In genomic region chrX:12587192-12587957, GRCm38 (mm10) we compare ENCODE assay signal across 8 mouse cellular contexts. TPM values are rescaled to one million over a fixed set of nuclear protein-coding genes. Genes with fewer than 3 reads are reported as not detected.
DNase-seq lines count a peak whose midpoint lies in the region; ATAC-seq and TF ChIP-seq lines count a peak whose summit lies in the region.

Atp6ap2 (plus strand) TSS chrX:12587801.

- no peaks in the 10 kb centered on the region; the same call in 1 of the 2 replicates for H3K9me3 ChIP-seq in heart, embryonic 12.5 days (replicated peaks)
- no peaks in the 10 kb centered on the region for H3K9me3 ChIP-seq in kidney, postnatal 0 days (replicated peaks; ENCODE audit: low read length)
- no peaks in the 10 kb centered on the region for H3K9me3 ChIP-seq in liver, embryonic 11.5 days (ENCODE audit: control insufficient read depth, low read length)
- no peaks in the 10 kb centered on the region for H3K9me3 ChIP-seq in stomach, embryonic 14.5 days (ENCODE audit: control insufficient read depth, low read depth, low read length)

- peak; percentile 96 for DNase-seq in CD4-positive helper T cell, adult 2 months (ENCODE audit: low read depth, low spot score)
- peak; percentile 91 for DNase-seq in brain, embryonic 18.5 days (ENCODE audit: low read depth, low spot score)
- DNase-seq in kidney, postnatal 0 days (ENCODE audit: low spot score): peak; percentile 96
- DNase-seq in liver, embryonic 11.5 days (ENCODE audit: low spot score): peak; percentile 78
- peak; percentile 96 for DNase-seq in naive thymus-derived CD4-positive, alpha-beta T cell, adult 2 months (ENCODE audit: low read depth)

- peaks cover 5% of the 10 kb centered on the region; the same call in 1 of the 2 replicates for H3K4me1 ChIP-seq in heart, embryonic 12.5 days (replicated peaks)
- no peaks in the 10 kb centered on the region for H3K4me1 ChIP-seq in kidney, postnatal 0 days (replicated peaks; ENCODE audit: insufficient read depth, low read length)
- no peaks in the 10 kb centered on the region; the same call in 1 of the 2 replicates for H3K4me1 ChIP-seq in liver, embryonic 11.5 days (replicated peaks; ENCODE audit: control insufficient read depth, insufficient read depth, low read length)
- H3K4me1 ChIP-seq in stomach, embryonic 14.5 days (ENCODE audit: control insufficient read depth, insufficient read depth, low read length): no peaks in the 10 kb centered on the region

- peak within 1 kb of the TSS; percentile 89 for H3K9ac ChIP-seq in heart, embryonic 12.5 days
- peak within 1 kb of the TSS; percentile 71 for H3K9ac ChIP-seq in kidney, postnatal 0 days (ENCODE audit: low read depth, low read length)
- peak within 1 kb of the TSS; percentile 84 for H3K9ac ChIP-seq in liver, embryonic 11.5 days (ENCODE audit: low read depth, low read length)
- peak within 1 kb of the TSS; percentile 71 for H3K9ac ChIP-seq in stomach, embryonic 14.5 days (replicated peaks; ENCODE audit: low read depth, low read length)

- H3K27ac ChIP-seq in heart, embryonic 12.5 days (ENCODE audit: poor library complexity, severe bottlenecking): peak within 1 kb of the TSS; percentile 79
- H3K27ac ChIP-seq in kidney, postnatal 0 days: peak within 1 kb of the TSS; percentile 73
- H3K27ac ChIP-seq in liver, embryonic 11.5 days (ENCODE audit: low read depth, low read length): peak within 1 kb of the TSS; percentile 52; the same call in 1 of the 2 replicates
- H3K27ac ChIP-seq in stomach, embryonic 14.5 days (ENCODE audit: low read length): peak within 1 kb of the TSS; percentile 44; the same call in 1 of the 2 replicates

- peak; percentile 100 for ATAC-seq in erythroid progenitor cell, adult 5-6 weeks (replicated peaks; ENCODE audit: low FRiP score, poor library complexity, severe bottlenecking)
- ATAC-seq in heart, embryonic 12.5 days (ENCODE audit: insufficient number of reproducible peaks, low FRiP score): peak; percentile 99
- ATAC-seq in kidney, postnatal 0 days (replicated peaks; ENCODE audit: low FRiP score, low read depth): peak; percentile 99
- peak; percentile 100 for ATAC-seq in liver, embryonic 11.5 days (replicated peaks; ENCODE audit: low FRiP score)
- ATAC-seq in stomach, embryonic 14.5 days (ENCODE audit: insufficient number of reproducible peaks, insufficient read depth, low FRiP score, low read depth): peak; percentile 99

- peaks cover 8% of the 10 kb centered on the region for H3K27me3 ChIP-seq in heart, embryonic 12.5 days (replicated peaks)
- no peaks in the 10 kb centered on the region for H3K27me3 ChIP-seq in kidney, postnatal 0 days (ENCODE audit: insufficient read depth, low read length)
- H3K27me3 ChIP-seq in liver, embryonic 11.5 days (replicated peaks; ENCODE audit: control insufficient read depth, insufficient read depth, low read length): no peaks in the 10 kb centered on the region; the same call in 1 of the 2 replicates
- H3K27me3 ChIP-seq in stomach, embryonic 14.5 days (ENCODE audit: control insufficient read depth, insufficient read depth, low read length): no peaks in the 10 kb centered on the region

- peak within 1 kb of the TSS; percentile 91 for H3K4me3 ChIP-seq in heart, embryonic 12.5 days
- peak within 1 kb of the TSS; percentile 66 for H3K4me3 ChIP-seq in kidney, postnatal 0 days (replicated peaks; ENCODE audit: low read depth, low read length)
- peak within 1 kb of the TSS; percentile 74 for H3K4me3 ChIP-seq in liver, embryonic 11.5 days (ENCODE audit: low read depth, low read length)
- peak within 1 kb of the TSS; percentile 56 for H3K4me3 ChIP-seq in stomach, embryonic 14.5 days (ENCODE audit: low read depth, low read length)

- WGBS in heart, embryonic 12.5 days: 15% methylated on average over 49 of the region's 49 CpGs
- 25% methylated on average over 49 of the region's 49 CpGs for WGBS in kidney, postnatal 0 days
- WGBS in liver, embryonic 11.5 days: 11% methylated on average over 46 of the region's 49 CpGs
- WGBS in stomach, embryonic 14.5 days: 18% methylated on average over 49 of the region's 49 CpGs

- no peaks in the 10 kb centered on the region for H3K36me3 ChIP-seq in heart, embryonic 12.5 days
- no peaks in the 10 kb centered on the region for H3K36me3 ChIP-seq in kidney, postnatal 0 days (ENCODE audit: insufficient read depth, low read length)
- no peaks in the 10 kb centered on the region for H3K36me3 ChIP-seq in liver, embryonic 11.5 days (ENCODE audit: control insufficient read depth, insufficient read depth, low read length)
- no peaks in the 10 kb centered on the region for H3K36me3 ChIP-seq in stomach, embryonic 14.5 days (ENCODE audit: control insufficient read depth, insufficient read depth, low read length)

- H3K4me2 ChIP-seq in heart, embryonic 12.5 days: peak within 1 kb of the TSS; percentile 64
- H3K4me2 ChIP-seq in kidney, postnatal 0 days (ENCODE audit: low read length): peak within 1 kb of the TSS; percentile 59
- peak within 1 kb of the TSS; percentile 61 for H3K4me2 ChIP-seq in liver, embryonic 11.5 days
- H3K4me2 ChIP-seq in stomach, embryonic 14.5 days (replicated peaks; ENCODE audit: low read depth, low read length): peak within 1 kb of the TSS; percentile 50

- TF ChIP-seq CTCF in kidney, postnatal 0 days (IDR thresholded peaks at IDR 0.05; ENCODE audit: low read depth): 0 out of 2 replicates have a peak, but pooled peaks have one; percentile 26

RNA-seq across cellular contexts. Expression of gene Atp6ap2, which starts in this region (rescaled TPM):
- 54.8 and 75.5 TPM in 2 replicates for total RNA-seq in erythroid progenitor cell, adult 5-6 weeks (2015; ENCODE audit: low replicate concordance)
- total RNA-seq in erythroid progenitor cell, adult 5-6 weeks (2017; ENCODE audit: low replicate concordance): 52.6 and 54.6 TPM in 2 replicates
- polyA plus RNA-seq in heart, embryonic 12.5 days (2016; fragmentation: Nextera tagmentation; extraction: Ambion mirVana): 61.0 and 61.4 TPM in 2 replicates
- polyA plus RNA-seq in kidney, postnatal 0 days (2015; fragmentation: Nextera tagmentation; extraction: Ambion mirVana): 161 and 165 TPM in 2 replicates
- 66.0 and 75.3 TPM in 2 replicates for polyA plus RNA-seq in liver, embryonic 11.5 days (2014; fragmentation: Nextera tagmentation; extraction: Ambion mirVana)
- 106 and 109 TPM in 2 replicates for polyA plus RNA-seq in stomach, embryonic 14.5 days (2014; fragmentation: Nextera tagmentation; extraction: Ambion mirVana)

Comparison
In these comparisons a context has a peak if more than half of its experiments do, and no peak if none do; other contexts are left out.
1. Peak in every context shown above with its lines: DNase-seq, ATAC-seq, H3K4me3 ChIP-seq and H3K27ac ChIP-seq.